Mouse (Mus musculus): ENCODE data around the gene Amacr. TPM values are rescaled to one million over a fixed set of nuclear protein-coding genes. Genes with fewer than 3 reads are reported as not detected.
"Not testable (repeated sequence)": the region's sequence is repeated elsewhere in the genome, so short reads cannot be mapped to it uniquely, and the experiment has no call there.

Gene Amacr
- polyA plus RNA-seq, 1 experiment from 2014 or later, result 18.0 TPM

GRCm38 (mm10) chr15:10959277-10960026 is 22.1 kb upstream of the Amacr start:
- 78% methylated on average over 15 of the region's 15 CpGs for WGBS

GRCm38 (mm10) chr15:10960267-10960666 is 21.3 kb upstream of the Amacr start:
- no peak overlapping the region for H3K4me2 ChIP-seq (replicated peaks)
- ATAC-seq (ENCODE audit: insufficient number of reproducible peaks, insufficient read depth, low FRiP score, low TSS enrichment), result no peak
- H3K27me3 ChIP-seq, result no peaks in the 10 kb centered on the region
- WGBS, result 90% methylated on average over 5 of the region's 5 CpGs
- H3K9ac ChIP-seq, result no peak overlapping the region
- no peak overlapping the region for H3K27ac ChIP-seq
- H3K4me1 ChIP-seq, result no peaks in the 10 kb centered on the region
- H3K4me3 ChIP-seq, result no peak overlapping the region
- no peaks in the 10 kb centered on the region for H3K9me3 ChIP-seq
- H3K36me3 ChIP-seq, result no peaks in the 10 kb centered on the region

More at GRCm38 (mm10) chr15:10959277-10960026, 22.1 kb upstream of the Amacr start:
- Histone ChIP-seq H3K27me3 (no peaks in the 10 kb centered on the region), H3K27ac (no peak overlapping the region), H3K4me1 (no peaks in the 10 kb centered on the region), H3K9ac (no peak overlapping the region), H3K9me3 (no peaks in the 10 kb centered on the region), H3K36me3 (no peaks in the 10 kb centered on the region), H3K4me3 (no peak overlapping the region), H3K4me2 (replicated peaks) (no peak overlapping the region)
- no peak for ATAC-seq (ENCODE audit: insufficient number of reproducible peaks, insufficient read depth, low FRiP score, low TSS enrichment)

GRCm38 (mm10) chr15:10962601-10963000 is 19.0 kb upstream of the Amacr start:
- H3K27me3 ChIP-seq, result no peaks in the 10 kb centered on the region
- ATAC-seq (ENCODE audit: insufficient number of reproducible peaks, insufficient read depth, low FRiP score, low TSS enrichment), result no peak
- H3K27ac ChIP-seq, result no peak overlapping the region
- no peak overlapping the region for H3K4me3 ChIP-seq
- no peak overlapping the region for H3K9ac ChIP-seq
- H3K4me2 ChIP-seq (replicated peaks), result no peak overlapping the region
- H3K36me3 ChIP-seq, result no peaks in the 10 kb centered on the region
- 85% methylated on average over 2 of the region's 2 CpGs for WGBS
- H3K4me1 ChIP-seq, result no peaks in the 10 kb centered on the region
- H3K9me3 ChIP-seq, result no peaks in the 10 kb centered on the region

GRCm38 (mm10) chr15:10969439-10969838 is 12.1 kb upstream of the Amacr start:
- Histone ChIP-seq H3K36me3 (no peaks in the 10 kb centered on the region), H3K9ac (no peak overlapping the region), H3K4me1 (no peaks in the 10 kb centered on the region), H3K27ac (no peak overlapping the region), H3K4me2 (replicated peaks) (no peak overlapping the region), H3K4me3 (no peak overlapping the region), H3K27me3 (no peaks in the 10 kb centered on the region), H3K9me3 (no peaks in the 10 kb centered on the region)
- WGBS, result 63% methylated on average over 3 of the region's 3 CpGs
- ATAC-seq (ENCODE audit: insufficient number of reproducible peaks, insufficient read depth, low FRiP score, low TSS enrichment), result no peak

GRCm38 (mm10) chr15:10970777-10971176 is 10.8 kb upstream of the Amacr start:
- WGBS, result 85% methylated on average over 5 of the region's 5 CpGs
- Histone ChIP-seq H3K27me3 (no peaks in the 10 kb centered on the region), H3K27ac (no peak overlapping the region), H3K9me3 (no peaks in the 10 kb centered on the region), H3K9ac (no peak overlapping the region), H3K36me3 (no peaks in the 10 kb centered on the region), H3K4me2 (replicated peaks) (no peak overlapping the region), H3K4me1 (no peaks in the 10 kb centered on the region), H3K4me3 (no peak overlapping the region)
- no peak for ATAC-seq (ENCODE audit: insufficient number of reproducible peaks, insufficient read depth, low FRiP score, low TSS enrichment)

GRCm38 (mm10) chr15:10977151-10977550 is 4.4 kb upstream of the Amacr start:
- no peak for ATAC-seq (ENCODE audit: insufficient number of reproducible peaks, insufficient read depth, low FRiP score, low TSS enrichment)
- Histone ChIP-seq H3K9me3 (no peaks in the 10 kb centered on the region), H3K27ac (no peak overlapping the region), H3K36me3 (no peaks in the 10 kb centered on the region), H3K27me3 (no peaks in the 10 kb centered on the region), H3K4me3 (no peak overlapping the region), H3K4me1 (no peaks in the 10 kb centered on the region; the same call in 1 of the 2 replicates), H3K4me2 (replicated peaks) (no peak overlapping the region), H3K9ac (no peak overlapping the region)

GRCm38 (mm10) chr15:10980712-10981111 is 844 bp upstream of the Amacr start:
- peak overlapping the region; percentile 66 for H3K4me2 ChIP-seq (replicated peaks)
- no peaks in the 10 kb centered on the region; the same call in 1 of the 2 replicates for H3K4me1 ChIP-seq
- H3K27me3 ChIP-seq, result no peaks in the 10 kb centered on the region
- no peak overlapping the region for H3K9ac ChIP-seq
- no peaks in the 10 kb centered on the region for H3K36me3 ChIP-seq
- 66% methylated on average over 2 of the region's 2 CpGs for WGBS
- 0 out of 2 replicates have a peak overlapping the region, but pooled peaks have one; percentile 68 for H3K4me3 ChIP-seq
- no peaks in the 10 kb centered on the region for H3K9me3 ChIP-seq
- H3K27ac ChIP-seq, result no peak overlapping the region
- no peak for ATAC-seq (ENCODE audit: insufficient number of reproducible peaks, insufficient read depth, low FRiP score, low TSS enrichment)

GRCm38 (mm10) chr15:10982064-10982435 is 494 bp downstream of the Amacr start:
- no peak for ATAC-seq (ENCODE audit: insufficient number of reproducible peaks, insufficient read depth, low FRiP score, low TSS enrichment)
- 0 out of 2 replicates have a peak, but pooled peaks cover 3% of the 10 kb centered on the region for H3K36me3 ChIP-seq
- no peaks in the 10 kb centered on the region for H3K27me3 ChIP-seq
- H3K9ac ChIP-seq, result peak overlapping the region; percentile 73
- peak overlapping the region; percentile 83 for H3K27ac ChIP-seq
- peak overlapping the region; percentile 68 for H3K4me3 ChIP-seq
- H3K9me3 ChIP-seq, result no peaks in the 10 kb centered on the region
- no peaks in the 10 kb centered on the region; the same call in 1 of the 2 replicates for H3K4me1 ChIP-seq
- 7% methylated on average over 6 of the region's 6 CpGs for WGBS
- H3K4me2 ChIP-seq (replicated peaks), result peak overlapping the region; percentile 66

- H3K27me3 ChIP-seq, result no peaks in the 10 kb centered on the region
- H3K4me1 ChIP-seq, result no peaks in the 10 kb centered on the region; the same call in 1 of the 2 replicates
- no peak overlapping the region for H3K9ac ChIP-seq
- peaks cover 15% of the 10 kb centered on the region; the same call in 1 of the 2 replicates for H3K36me3 ChIP-seq
- H3K27ac ChIP-seq, result no peak overlapping the region
- no peak overlapping the region for H3K4me2 ChIP-seq (replicated peaks)
- WGBS, result 79% methylated on average over 6 of the region's 6 CpGs
- H3K4me3 ChIP-seq, result no peak overlapping the region
- no peak for ATAC-seq (ENCODE audit: insufficient number of reproducible peaks, insufficient read depth, low FRiP score, low TSS enrichment)
- no peaks in the 10 kb centered on the region for H3K9me3 ChIP-seq
These were observed 4.2 kb downstream of the Amacr start for GRCm38 (mm10) chr15:10985756-10986155.

- not testable (repeated sequence) for H3K4me2 ChIP-seq (replicated peaks); H3K4me3 ChIP-seq; H3K27ac ChIP-seq; H3K9ac ChIP-seq; H3K9me3 ChIP-seq; ATAC-seq (ENCODE audit: insufficient number of reproducible peaks, insufficient read depth, low FRiP score, low TSS enrichment); H3K4me1 ChIP-seq; H3K27me3 ChIP-seq
- H3K36me3 ChIP-seq, result peaks cover 15% of the 10 kb centered on the region; the same call in 1 of the 2 replicates
- 71% methylated on average over 2 of the region's 2 CpGs for WGBS
These were observed 4.9 kb downstream of the Amacr start for GRCm38 (mm10) chr15:10986477-10986876.

GRCm38 (mm10) chr15:10990411-10990810 is 8.9 kb downstream of the Amacr start:
- Histone ChIP-seq H3K9me3 (no peaks in the 10 kb centered on the region), H3K9ac (no peak overlapping the region), H3K36me3 (peaks cover 20% of the 10 kb centered on the region), H3K4me2 (replicated peaks) (no peak overlapping the region), H3K27ac (no peak overlapping the region), H3K4me3 (no peak overlapping the region), H3K27me3 (no peaks in the 10 kb centered on the region), H3K4me1 (no peaks in the 10 kb centered on the region)
- no peak for ATAC-seq (ENCODE audit: insufficient number of reproducible peaks, insufficient read depth, low FRiP score, low TSS enrichment)
- WGBS, result 33% methylated on average over 2 of the region's 2 CpGs

- H3K9me3 ChIP-seq, result no peaks in the 10 kb centered on the region
- H3K4me3 ChIP-seq, result no peak overlapping the region
- H3K36me3 ChIP-seq, result peaks cover 23% of the 10 kb centered on the region
- H3K27ac ChIP-seq, result no peak overlapping the region
- no peaks in the 10 kb centered on the region for H3K27me3 ChIP-seq
- 87% methylated on average over 1 of the region's 1 CpGs for WGBS
- no peak for ATAC-seq (ENCODE audit: insufficient number of reproducible peaks, insufficient read depth, low FRiP score, low TSS enrichment)
- H3K9ac ChIP-seq, result no peak overlapping the region
- H3K4me1 ChIP-seq, result no peaks in the 10 kb centered on the region
- no peak overlapping the region for H3K4me2 ChIP-seq (replicated peaks)
These were observed 10.0 kb downstream of the Amacr start for GRCm38 (mm10) chr15:10991566-10991965.

Data from embryonic facial prominence, embryonic 12.5 days (tissue).